Mouse (Mus musculus) midbrain, embryonic 11.5 days (tissue): ENCODE measurements around the gene Mob1b. TPM values are rescaled to one million over a fixed set of nuclear protein-coding genes. Genes with fewer than 3 reads are reported as not detected.

Experiments used
- ATAC-seq: fragments of 200-750 bp; cut with Nextera tagmentation; 2 replicates; pipeline ENCODE4 v1.8.0; 2017; ENCODE audit warnings: moderate TSS enrichment, moderate library complexity; ENCODE audit not compliant: low FRiP score
- DNase-seq: peaks from one replicate; pipeline ENCODE4 v3.0.0; 2015; ENCODE audit warnings: low spot score; ENCODE audit errors: missing footprints
- H3K27ac ChIP-seq: fragments of 300-500 bp; sonication (generic); 2 replicates; pipeline ENCODE4 v1.5.1; 2014; ENCODE audit warnings: low read depth, low read length
- H3K27me3 ChIP-seq: fragments of 300-500 bp; sonication (generic); 2 replicates; pipeline ENCODE4 v1.6.1; 2014; ENCODE audit warnings: mild to moderate bottlenecking, low read length, moderate library complexity, mixed read lengths; ENCODE audit not compliant: control insufficient read depth, insufficient read depth
- H3K36me3 ChIP-seq: fragments of 300-500 bp; sonication (generic); 2 replicates; pipeline ENCODE4 v1.6.1; 2014; ENCODE audit warnings: mild to moderate bottlenecking, low read length, moderate library complexity, mixed read lengths; ENCODE audit not compliant: control insufficient read depth, insufficient read depth
- H3K4me1 ChIP-seq: fragments of 300-500 bp; sonication (generic); 2 replicates; pipeline ENCODE4 v1.6.1; 2014; ENCODE audit warnings: low read length; ENCODE audit not compliant: control insufficient read depth, insufficient read depth
- H3K4me2 ChIP-seq: fragments of 300-500 bp; sonication (generic); 2 replicates; pipeline ENCODE4 v1.6.1; 2014; ENCODE audit warnings: mild to moderate bottlenecking, moderate library complexity
- H3K4me3 ChIP-seq: fragments of 300-500 bp; sonication (generic); 2 replicates; pipeline ENCODE4 v1.5.1; 2014; ENCODE audit warnings: low read depth, low read length
- H3K9ac ChIP-seq: fragments of 300-500 bp; sonication (generic); 2 replicates; pipeline ENCODE4 v1.6.1; 2014; ENCODE audit warnings: low read length
- H3K9me3 ChIP-seq: fragments of 300-500 bp; sonication (generic); 2 replicates; pipeline ENCODE4 v1.6.1; 2016; ENCODE audit warnings: low read length; ENCODE audit not compliant: control insufficient read depth
- WGBS: fragments of 180-500 bp; shearing (Covaris S2); extraction: QIAGEN DNeasy Blood & Tissue Kit; methylation state at CpG from one replicate; pipeline ENCODE4 v1.1.7; 2014; 5-methylcytosine and 5-hydroxymethylcytosine counted together
- polyA plus RNA-seq: library from polyadenylated mRNA; unstranded; fragments of >200 nt; fragmentation: Nextera tagmentation; extraction: Ambion mirVana; gene quantifications from 2 replicates; pipeline ENCODE4 v1.2.1, GENCODE M21; 2014

The Mob1b gene
- polyA plus RNA-seq: 16.7 and 18.3 TPM in 2 replicates

DNA sequence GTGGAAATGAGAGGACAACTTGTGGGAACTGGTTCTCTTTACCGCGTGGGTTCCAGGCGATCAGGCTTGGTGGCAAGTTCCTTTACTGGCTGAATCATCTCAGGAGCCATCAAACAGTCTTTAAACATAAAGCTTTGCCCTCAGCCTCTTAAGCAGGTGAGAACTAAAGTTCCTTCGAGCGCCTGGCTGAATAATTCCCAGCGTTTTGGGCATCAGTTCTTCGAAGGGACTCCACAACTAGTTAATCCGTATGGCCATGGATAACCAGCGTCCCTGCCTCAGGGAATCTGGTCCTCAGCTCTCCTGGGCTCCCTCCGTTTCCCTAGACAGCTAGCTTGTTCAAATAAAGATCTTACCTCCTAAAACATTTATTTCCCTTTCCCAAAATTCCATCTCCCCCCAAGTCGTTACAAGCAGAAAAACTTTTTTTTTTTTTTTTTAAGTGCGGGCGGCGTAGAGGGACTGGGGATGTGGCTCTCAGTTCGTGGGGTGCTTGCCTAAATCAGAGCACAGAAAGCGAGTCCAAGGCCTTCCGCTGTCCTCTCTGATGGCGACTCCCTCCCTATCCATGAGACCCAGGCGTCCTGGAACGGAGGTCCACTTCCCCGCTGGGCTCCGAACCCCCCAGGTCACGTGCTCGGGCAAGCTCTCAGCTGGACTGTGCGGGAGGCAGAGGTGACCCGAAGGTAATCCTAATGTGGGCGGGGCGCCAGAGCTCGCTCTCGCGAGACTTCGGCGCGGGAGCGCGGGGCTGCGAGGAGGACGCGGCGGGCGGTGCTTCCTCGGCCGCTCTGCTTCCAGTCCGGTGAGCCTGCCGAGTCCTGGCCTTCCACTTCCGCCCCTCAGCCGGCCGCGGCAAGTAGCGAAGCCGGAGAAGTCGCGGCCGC lies at the start of gene Mob1b:
Gene Mob1b (plus strand): TSS at position 740 of the 887 bp plus-strand sequence.
- 1% methylated on average over 51 of the region's 54 CpGs for WGBS
- peaks cover 12% of the 10 kb centered on the region for H3K4me1 ChIP-seq
- peak within 1 kb of the TSS; percentile 89 for H3K9ac ChIP-seq
- peak within 1 kb of the TSS; percentile 94 for H3K4me2 ChIP-seq
- H3K4me3 ChIP-seq: peak within 1 kb of the TSS; percentile 75
- H3K36me3 ChIP-seq: no peaks in the 10 kb centered on the region
- peak within 1 kb of the TSS; percentile 80 for H3K27ac ChIP-seq
- no peaks in the 10 kb centered on the region for H3K27me3 ChIP-seq
- ATAC-seq: peak; percentile 98
- no peaks in the 10 kb centered on the region for H3K9me3 ChIP-seq
- peak; percentile 100 for DNase-seq

- peak overlapping the region; percentile 91 for H3K27ac ChIP-seq
- under 1% methylated on average over 35 of the region's 47 CpGs for WGBS
- ATAC-seq: no peak; the same call in 1 of the 2 replicates
- peak overlapping the region; percentile 95 for H3K4me3 ChIP-seq
- no peaks in the 10 kb centered on the region for H3K27me3 ChIP-seq
- peak overlapping the region; percentile 58 for H3K4me2 ChIP-seq
- peak overlapping the region; percentile 97 for H3K9ac ChIP-seq
- DNase-seq: peak; percentile 89
- peaks cover 14% of the 10 kb centered on the region for H3K4me1 ChIP-seq
- H3K9me3 ChIP-seq: no peaks in the 10 kb centered on the region
- peaks cover 6% of the 10 kb centered on the region; the same call in 1 of the 2 replicates for H3K36me3 ChIP-seq
Measured at GRCm38 (mm10) chr5:88674703-88675442, 45.8 kb upstream of the Mob1b start.

DNA sequence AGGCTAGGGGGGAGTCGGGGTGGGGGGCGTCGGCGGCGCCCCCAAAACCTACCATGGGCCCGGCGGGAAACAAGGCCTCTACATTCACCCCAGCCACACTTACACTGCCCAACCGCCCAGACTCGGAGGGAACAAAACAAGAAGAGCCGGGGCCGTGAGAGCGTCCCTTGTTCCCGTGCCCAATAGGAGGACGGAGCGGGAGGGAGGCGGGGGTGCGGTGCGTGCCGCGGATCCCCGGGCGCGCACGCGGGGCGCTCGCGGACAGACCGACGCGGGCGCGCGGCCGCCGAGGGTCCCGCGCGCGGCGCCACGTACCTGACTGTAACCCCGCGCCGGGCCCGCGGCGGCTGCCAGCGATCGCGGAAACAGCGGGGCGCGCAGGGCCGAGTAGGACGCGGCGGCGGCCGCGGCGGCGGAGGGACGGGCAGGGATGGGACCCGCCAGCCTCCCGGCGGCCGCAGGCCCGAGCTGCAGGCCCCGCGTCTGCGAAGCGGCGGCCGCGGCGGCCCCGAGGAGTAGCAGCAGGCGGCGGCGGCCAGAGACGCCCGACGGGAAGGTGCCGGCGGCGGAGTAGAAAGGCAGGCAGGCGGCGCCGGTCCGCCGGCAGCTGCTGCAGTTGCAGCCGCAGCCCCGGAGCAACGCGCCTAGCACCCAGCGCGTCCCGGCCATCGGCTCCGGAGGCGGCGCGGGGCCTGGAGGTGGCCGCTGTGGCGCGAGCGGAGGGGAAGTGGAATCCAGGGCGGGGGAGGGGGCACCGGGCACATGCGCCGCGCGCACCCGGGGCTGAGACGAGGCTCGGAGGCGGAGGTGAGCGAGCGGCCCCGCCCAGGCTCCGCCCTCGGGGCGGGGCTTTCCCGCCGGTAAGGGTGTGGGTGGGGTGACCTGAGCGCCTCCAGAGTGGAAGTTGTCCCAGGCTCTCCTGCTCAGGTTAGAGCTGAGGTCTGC lies 44.9 kb upstream of the Mob1b start, which contains the start of gene Grsf1:
Gene Grsf1 (minus strand): TSS at position 729 of the 945 bp plus-strand sequence.
- ATAC-seq (peak; percentile 93), DNase-seq (peak; percentile 99)
- peaks cover 3% of the 10 kb centered on the region; the same call in 1 of the 2 replicates for H3K36me3 ChIP-seq
- H3K4me2 ChIP-seq: peak within 1 kb of the TSS; percentile 58
- no peaks in the 10 kb centered on the region for H3K27me3 ChIP-seq
- no peaks in the 10 kb centered on the region for H3K9me3 ChIP-seq
- peak within 1 kb of the TSS; percentile 91 for H3K27ac ChIP-seq
- under 1% methylated on average over 65 of the region's 127 CpGs for whole genome bisulfite sequencing
- peak within 1 kb of the TSS; percentile 97 for H3K9ac ChIP-seq
- H3K4me3 ChIP-seq: peak within 1 kb of the TSS; percentile 95
- H3K4me1 ChIP-seq: peaks cover 14% of the 10 kb centered on the region

DNA sequence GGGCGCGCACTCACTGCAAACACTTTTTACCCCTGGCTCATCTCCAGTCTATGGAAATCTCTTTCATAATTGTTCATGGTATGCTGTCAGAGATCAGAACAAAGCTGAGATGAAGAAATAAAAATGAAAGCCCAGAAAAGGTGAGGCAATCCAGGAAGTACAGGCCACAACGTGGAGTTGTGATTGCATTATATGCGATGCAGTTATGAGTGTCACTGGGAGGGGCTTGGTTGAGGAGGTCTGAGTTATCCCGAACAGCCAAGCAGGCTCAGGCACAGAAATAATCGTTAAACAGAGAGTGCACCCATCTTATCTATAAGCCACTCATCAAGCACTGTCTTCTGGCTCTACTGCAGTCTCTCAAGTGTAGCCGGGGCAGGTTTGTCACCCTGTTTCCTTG lies 41.7 kb upstream of the Mob1b start:
- Histone ChIP-seq H3K9me3 (no peaks in the 10 kb centered on the region), H3K27me3 (no peaks in the 10 kb centered on the region), H3K36me3 (no peaks in the 10 kb centered on the region), H3K27ac (no peak overlapping the region), H3K4me1 (peaks cover 10% of the 10 kb centered on the region), H3K9ac (no peak overlapping the region), H3K4me2 (no peak overlapping the region), H3K4me3 (no peak overlapping the region)
- ATAC-seq: no peak
- 70% methylated on average over 7 of the region's 7 CpGs for WGBS
- DNase-seq: no peak

- DNase-seq (no peak), ATAC-seq (no peak)
- H3K36me3 ChIP-seq: no peaks in the 10 kb centered on the region
- no peak overlapping the region for H3K4me3 ChIP-seq
- H3K27me3 ChIP-seq: no peaks in the 10 kb centered on the region
- H3K4me1 ChIP-seq: peaks cover 6% of the 10 kb centered on the region
- no peaks in the 10 kb centered on the region for H3K9me3 ChIP-seq
- WGBS: 19% methylated on average over 6 of the region's 6 CpGs
- H3K4me2 ChIP-seq: no peak overlapping the region
- no peak overlapping the region for H3K9ac ChIP-seq
- H3K27ac ChIP-seq: no peak overlapping the region
Measured at GRCm38 (mm10) chr5:88679341-88679740, 41.3 kb upstream of the Mob1b start.

DNA sequence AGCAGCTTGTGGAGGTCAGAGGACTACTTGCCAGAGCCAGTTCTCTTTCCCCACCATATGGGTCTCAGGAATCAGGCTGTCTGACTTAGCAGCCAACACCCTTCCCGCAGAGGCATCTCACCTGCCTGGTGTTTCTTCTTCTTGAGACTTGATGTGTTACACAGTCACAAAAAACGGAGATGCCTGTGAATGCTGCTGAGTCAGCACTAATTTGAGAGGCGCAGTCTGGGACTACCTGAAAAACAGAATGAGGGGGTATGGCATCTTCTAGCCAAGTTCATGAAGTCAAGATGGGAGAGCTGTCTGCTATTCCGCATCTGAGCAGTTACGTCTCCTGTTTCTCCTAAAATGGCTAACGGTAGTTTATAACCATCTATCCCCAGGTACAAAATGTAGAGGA lies 40.1 kb upstream of the Mob1b start:
- Histone ChIP-seq H3K27ac (no peak overlapping the region), H3K27me3 (no peaks in the 10 kb centered on the region), H3K4me1 (peaks cover 2% of the 10 kb centered on the region; the same call in 1 of the 2 replicates), H3K9ac (no peak overlapping the region), H3K4me3 (no peak overlapping the region), H3K9me3 (no peaks in the 10 kb centered on the region), H3K36me3 (no peaks in the 10 kb centered on the region), H3K4me2 (no peak overlapping the region)
- ATAC-seq (no peak), DNase-seq (no peak)
- 87% methylated on average over 6 of the region's 6 CpGs for WGBS

GRCm38 (mm10) chr5:88683706-88684105 lies 36.9 kb upstream of the Mob1b start:
- H3K27ac ChIP-seq: no peak overlapping the region
- WGBS: 90% methylated on average over 9 of the region's 9 CpGs
- H3K4me3 ChIP-seq: no peak overlapping the region
- H3K9me3 ChIP-seq: no peaks in the 10 kb centered on the region
- no peak for ATAC-seq
- no peaks in the 10 kb centered on the region for H3K36me3 ChIP-seq
- no peak for DNase-seq
- no peak overlapping the region for H3K4me2 ChIP-seq
- no peak overlapping the region for H3K9ac ChIP-seq
- H3K27me3 ChIP-seq: no peaks in the 10 kb centered on the region
- 0 out of 2 replicates have a peak, but pooled peaks cover 2% of the 10 kb centered on the region for H3K4me1 ChIP-seq

DNA sequence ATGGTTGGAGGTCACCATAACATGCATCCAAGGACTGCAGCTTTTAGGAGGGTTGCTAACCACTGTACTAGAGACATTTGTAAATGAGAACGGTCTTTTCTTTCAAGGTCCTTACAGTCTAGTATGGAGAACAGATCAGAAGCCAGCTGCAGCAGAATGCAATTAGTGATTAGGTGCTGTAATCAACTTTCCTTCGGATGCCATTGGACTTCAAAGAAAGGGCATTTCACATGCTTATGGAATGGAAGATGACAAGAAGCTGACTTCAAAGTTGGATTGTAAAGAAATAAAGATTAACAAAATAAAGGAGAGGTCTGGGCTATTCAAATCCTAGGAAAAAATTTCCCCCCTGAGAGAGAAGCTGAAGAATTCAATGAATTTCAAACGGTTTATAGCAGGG lies 36.4 kb upstream of the Mob1b start:
- Histone ChIP-seq H3K27ac (no peak overlapping the region), H3K27me3 (no peaks in the 10 kb centered on the region), H3K9ac (no peak overlapping the region), H3K36me3 (no peaks in the 10 kb centered on the region), H3K4me3 (no peak overlapping the region), H3K4me2 (no peak overlapping the region), H3K4me1 (0 out of 2 replicates have a peak, but pooled peaks cover 2% of the 10 kb centered on the region), H3K9me3 (no peaks in the 10 kb centered on the region)
- WGBS: 52% methylated on average over 3 of the region's 3 CpGs
- peak; percentile 77 for DNase-seq
- no peak for ATAC-seq
